Mouse (Mus musculus): Measurements from ENCODE around the gene Plekhg6. TPM values are rescaled to one million over a fixed set of nuclear protein-coding genes. Genes with fewer than 3 reads are reported as not detected.

Plekhg6 gene
- polyA plus RNA-seq, 1 experiment: 0.45 TPM

DNA sequence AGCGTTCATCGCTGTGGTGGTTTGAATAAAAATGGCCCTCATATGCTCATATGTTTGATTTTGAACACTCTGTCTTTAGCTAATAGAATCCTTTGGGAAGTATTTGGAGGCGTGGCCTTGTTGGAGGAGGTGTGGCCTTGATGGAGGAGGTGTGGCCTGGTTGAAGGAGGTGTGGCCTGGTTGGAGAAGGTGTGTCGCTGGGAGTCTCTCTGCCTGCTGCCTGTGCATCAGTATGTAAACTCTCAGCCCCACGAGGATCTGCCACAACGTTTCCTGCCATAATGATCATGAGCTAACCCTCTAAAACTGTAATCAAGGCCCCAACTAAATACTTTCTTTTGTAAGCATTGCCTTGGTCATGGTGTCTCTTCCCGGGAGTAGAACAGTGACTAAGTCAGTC, 26.6 kb upstream of the Plekhg6 start:
- no peaks in the 10 kb centered on the region; the same call in 1 of the 2 replicates for H3K4me1 ChIP-seq (ENCODE audit: control insufficient read depth, insufficient read depth, low read length)
- no peak for TF ChIP-seq POLR2A (IDR thresholded peaks at IDR 0.05; ENCODE audit: borderline replicate concordance, control insufficient read depth, low read depth, low read length)
- no peak for TF ChIP-seq CTCF (IDR thresholded peaks at IDR 0.05; ENCODE audit: control insufficient read depth, insufficient read depth, low read length)
- H3K27ac ChIP-seq (ENCODE audit: control insufficient read depth, insufficient read depth, low read depth, low read length, poor library complexity): no peak overlapping the region
- H3K4me3 ChIP-seq (replicated peaks; ENCODE audit: control insufficient read depth, low read depth, low read length): no peak overlapping the region
- 80% methylated on average over 7 of the region's 7 CpGs for WGBS

DNA sequence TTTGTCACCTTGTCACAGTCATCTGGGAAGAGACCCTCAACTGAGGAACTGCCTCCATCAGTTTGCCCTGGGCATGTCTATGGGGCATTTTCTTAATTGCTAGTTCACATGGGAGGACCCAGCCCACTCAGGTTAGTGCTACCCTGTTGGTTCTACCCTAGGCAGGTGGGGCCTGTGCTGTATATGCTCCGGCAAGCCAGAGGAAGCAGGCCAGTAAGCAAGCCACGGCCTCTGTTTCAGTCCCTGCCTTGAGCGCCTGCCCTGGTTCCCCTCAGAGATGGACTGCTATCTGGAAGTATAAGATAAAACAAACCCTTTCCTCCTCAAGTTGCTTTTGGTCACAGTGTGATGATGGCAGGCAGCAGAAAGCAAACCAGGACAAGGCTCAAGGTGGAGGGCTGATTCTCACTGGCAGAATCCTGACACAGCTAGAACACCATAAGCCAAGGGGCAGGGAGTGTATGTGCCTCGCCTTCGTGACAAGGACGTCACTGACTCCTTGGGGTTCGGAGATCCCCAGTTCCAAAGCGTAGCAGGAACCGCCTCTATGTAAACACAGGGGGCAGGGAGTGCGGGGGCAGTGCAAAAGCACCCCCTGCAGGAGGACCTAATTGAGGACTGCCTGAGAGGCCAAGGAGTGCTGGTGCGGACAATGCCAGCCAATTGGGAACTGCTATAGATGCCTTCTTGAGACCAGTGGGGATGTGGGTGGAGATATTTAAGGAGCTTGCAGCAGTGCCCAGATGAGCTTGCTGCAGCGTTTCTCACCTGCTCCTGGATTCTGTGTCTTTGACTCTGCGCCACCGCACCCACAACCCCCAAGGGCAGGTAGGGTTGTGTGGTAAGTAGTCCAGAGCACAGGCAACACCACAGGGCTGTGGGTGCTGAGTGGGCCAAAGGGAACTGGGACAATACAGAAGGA, 25.1 kb upstream of the Plekhg6 start:
- 76% methylated on average over 14 of the region's 14 CpGs for WGBS
- TF ChIP-seq CTCF (IDR thresholded peaks at IDR 0.05; ENCODE audit: control insufficient read depth, insufficient read depth, low read length) (no peak), POLR2A (IDR thresholded peaks at IDR 0.05; ENCODE audit: borderline replicate concordance, control insufficient read depth, low read depth, low read length) (no peak)
- H3K4me3 ChIP-seq (replicated peaks; ENCODE audit: control insufficient read depth, low read depth, low read length): no peak overlapping the region
- H3K27ac ChIP-seq (ENCODE audit: control insufficient read depth, insufficient read depth, low read depth, low read length, poor library complexity): no peak overlapping the region
- H3K4me1 ChIP-seq (ENCODE audit: control insufficient read depth, insufficient read depth, low read length): no peaks in the 10 kb centered on the region; the same call in 1 of the 2 replicates

DNA sequence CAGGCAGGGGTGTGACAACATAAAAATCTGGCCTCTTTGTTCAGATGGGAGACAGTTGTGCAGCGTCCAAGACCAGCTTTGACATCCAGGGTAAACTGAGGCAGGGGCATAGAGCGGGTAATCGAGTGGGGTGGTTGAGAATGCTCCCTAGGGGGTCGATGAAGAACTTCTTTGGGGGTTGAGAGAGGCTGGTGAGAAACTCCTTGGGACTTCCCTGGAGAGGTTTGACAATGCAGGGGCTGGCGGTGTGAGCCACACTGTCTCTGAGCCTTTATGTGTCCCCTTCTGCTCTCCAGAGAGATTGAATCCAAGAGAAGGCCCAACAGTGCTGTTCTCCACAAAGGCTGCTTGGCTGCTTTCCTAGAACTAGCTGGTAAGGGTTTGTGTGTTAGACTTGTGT, 9.3 kb upstream of the Plekhg6 start:
- H3K27ac ChIP-seq (ENCODE audit: control insufficient read depth, insufficient read depth, low read depth, low read length, poor library complexity): no peak overlapping the region
- TF ChIP-seq CTCF (IDR thresholded peaks at IDR 0.05; ENCODE audit: control insufficient read depth, insufficient read depth, low read length) (no peak), POLR2A (IDR thresholded peaks at IDR 0.05; ENCODE audit: borderline replicate concordance, control insufficient read depth, low read depth, low read length) (no peak)
- H3K4me1 ChIP-seq (ENCODE audit: control insufficient read depth, insufficient read depth, low read length): no peaks in the 10 kb centered on the region
- no peak overlapping the region for H3K4me3 ChIP-seq (replicated peaks; ENCODE audit: control insufficient read depth, low read depth, low read length)
- WGBS: 79% methylated on average over 5 of the region's 5 CpGs

DNA sequence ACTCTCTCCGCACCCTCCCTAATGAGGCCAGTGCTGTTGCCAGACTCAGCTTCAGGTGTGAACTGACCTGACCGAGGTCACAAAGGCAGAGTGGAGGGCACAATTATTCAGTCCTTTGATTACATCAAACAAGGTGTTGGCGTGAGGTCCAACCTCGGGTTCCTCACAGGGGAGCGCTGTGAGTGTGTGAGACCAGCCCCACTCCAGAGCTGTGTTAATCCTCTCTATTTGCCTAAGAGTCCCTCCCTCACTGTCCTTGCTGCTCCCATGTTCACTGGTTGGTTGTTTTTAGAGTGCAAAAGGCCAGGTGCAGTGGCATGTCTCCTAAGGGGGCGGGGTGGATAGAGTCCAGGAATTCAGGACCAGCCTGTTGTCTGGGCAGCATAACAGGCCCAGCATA, 5.5 kb upstream of the Plekhg6 start:
- WGBS: 73% methylated on average over 6 of the region's 6 CpGs
- Histone ChIP-seq H3K4me1 (ENCODE audit: control insufficient read depth, insufficient read depth, low read length) (no peaks in the 10 kb centered on the region), H3K4me3 (replicated peaks; ENCODE audit: control insufficient read depth, low read depth, low read length) (no peak overlapping the region), H3K27ac (ENCODE audit: control insufficient read depth, insufficient read depth, low read depth, low read length, poor library complexity) (no peak overlapping the region)
- TF ChIP-seq CTCF (IDR thresholded peaks at IDR 0.05; ENCODE audit: control insufficient read depth, insufficient read depth, low read length) (no peak), POLR2A (IDR thresholded peaks at IDR 0.05; ENCODE audit: borderline replicate concordance, control insufficient read depth, low read depth, low read length) (no peak)

DNA sequence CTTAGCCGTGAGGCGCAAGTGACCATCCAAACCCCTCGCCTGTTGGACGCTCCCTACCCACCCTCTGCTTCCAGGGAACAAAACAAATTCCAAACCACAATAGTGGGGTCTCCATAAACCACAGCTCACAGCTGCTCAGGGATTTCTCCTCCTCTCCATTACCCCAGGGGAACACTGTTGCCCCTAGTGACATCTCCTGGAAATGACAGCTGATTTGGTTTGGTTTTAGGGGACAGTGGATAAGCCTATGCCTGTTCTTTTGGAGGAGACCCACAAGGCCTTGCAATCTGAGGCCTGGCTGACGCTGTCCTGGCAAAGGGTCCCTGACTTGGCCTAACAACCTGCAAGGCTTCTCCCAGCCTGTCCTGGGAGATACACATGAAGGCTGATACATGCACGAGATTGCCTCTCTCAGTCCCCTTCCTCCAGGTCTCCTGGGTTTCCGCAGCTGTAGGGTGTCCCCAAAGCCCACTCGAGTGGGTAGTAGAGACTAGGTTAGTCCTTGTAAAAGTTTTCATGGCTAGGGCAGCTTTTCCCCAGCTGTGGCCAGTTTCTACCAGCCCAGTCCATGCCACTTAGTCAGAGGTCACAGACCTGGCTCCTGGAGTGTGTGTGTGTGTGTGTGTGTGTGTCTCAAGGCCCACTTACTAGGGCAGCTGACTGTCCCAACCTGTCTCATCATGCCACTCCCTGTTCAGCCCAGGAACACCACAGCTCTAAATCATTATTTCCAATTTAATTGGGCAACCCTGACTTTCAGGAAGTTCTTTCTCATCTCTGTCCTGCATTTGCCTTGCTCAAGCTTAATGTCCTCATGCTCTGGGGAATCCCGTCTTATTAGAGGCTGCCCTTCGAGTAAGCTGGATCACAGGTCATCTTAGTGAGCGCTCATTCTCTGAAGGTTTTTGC, 4.7 kb upstream of the Plekhg6 start:
- TF ChIP-seq POLR2A (IDR thresholded peaks at IDR 0.05; ENCODE audit: borderline replicate concordance, control insufficient read depth, low read depth, low read length): no peak
- no peak for TF ChIP-seq CTCF (IDR thresholded peaks at IDR 0.05; ENCODE audit: control insufficient read depth, insufficient read depth, low read length)
- WGBS: 67% methylated on average over 11 of the region's 11 CpGs
- H3K27ac ChIP-seq (ENCODE audit: control insufficient read depth, insufficient read depth, low read depth, low read length, poor library complexity): no peak overlapping the region
- no peaks in the 10 kb centered on the region for H3K4me1 ChIP-seq (ENCODE audit: control insufficient read depth, insufficient read depth, low read length)
- H3K4me3 ChIP-seq (replicated peaks; ENCODE audit: control insufficient read depth, low read depth, low read length): no peak overlapping the region

DNA sequence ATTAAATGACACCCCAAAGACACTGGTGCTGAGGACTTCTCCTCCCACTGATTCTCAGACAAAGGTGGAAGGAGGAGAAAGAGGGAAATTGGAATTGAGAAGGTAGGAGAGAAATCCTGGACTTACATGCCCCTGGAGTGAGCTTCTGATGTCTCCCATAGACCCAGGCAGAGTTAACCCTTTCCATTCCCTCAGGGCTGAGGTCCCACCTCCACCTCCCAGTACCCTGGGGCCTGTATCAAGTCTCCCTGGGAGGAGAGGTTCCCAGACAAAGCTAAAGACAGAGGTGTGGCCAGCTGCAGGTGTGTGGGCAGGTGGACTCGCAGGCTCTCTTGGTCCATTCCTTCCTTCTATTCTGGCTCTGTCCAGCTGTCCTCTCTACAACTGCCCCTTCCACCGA, 1.4 kb upstream of the Plekhg6 start:
- 79% methylated on average over 2 of the region's 2 CpGs for WGBS
- TF ChIP-seq POLR2A (IDR thresholded peaks at IDR 0.05; ENCODE audit: borderline replicate concordance, control insufficient read depth, low read depth, low read length): no peak
- TF ChIP-seq CTCF (IDR thresholded peaks at IDR 0.05; ENCODE audit: control insufficient read depth, insufficient read depth, low read length): no peak
- no peaks in the 10 kb centered on the region; the same call in 1 of the 2 replicates for H3K4me1 ChIP-seq (ENCODE audit: control insufficient read depth, insufficient read depth, low read length)
- no peak overlapping the region for H3K4me3 ChIP-seq (replicated peaks; ENCODE audit: control insufficient read depth, low read depth, low read length)
- H3K27ac ChIP-seq (ENCODE audit: control insufficient read depth, insufficient read depth, low read depth, low read length, poor library complexity): no peak overlapping the region; the same call in 1 of the 2 replicates

DNA sequence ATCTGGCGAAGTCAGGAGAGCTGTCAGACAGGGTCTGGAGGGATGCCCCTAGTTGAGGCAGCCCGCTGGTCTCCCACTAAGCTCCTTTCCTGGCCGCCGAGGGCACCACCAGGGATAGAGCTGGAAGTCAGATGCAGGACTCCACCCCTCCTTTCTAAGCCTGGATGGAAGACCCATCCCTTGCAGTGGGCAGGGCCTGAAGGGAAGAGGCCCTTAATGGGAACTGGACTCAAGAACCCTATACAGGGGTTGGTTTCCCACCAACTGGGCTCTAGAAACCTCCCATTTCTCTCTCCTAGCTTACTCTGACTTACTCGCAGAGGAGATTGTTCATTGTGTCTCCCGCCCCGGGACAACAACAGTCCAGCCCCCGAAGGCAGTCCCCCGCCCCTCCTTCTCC, 812 bp downstream of the Plekhg6 start:
- no peak overlapping the region for H3K27ac ChIP-seq (ENCODE audit: control insufficient read depth, insufficient read depth, low read depth, low read length, poor library complexity)
- WGBS: 34% methylated on average over 9 of the region's 9 CpGs
- TF ChIP-seq POLR2A (IDR thresholded peaks at IDR 0.05; ENCODE audit: borderline replicate concordance, control insufficient read depth, low read depth, low read length): no peak
- no peak for TF ChIP-seq CTCF (IDR thresholded peaks at IDR 0.05; ENCODE audit: control insufficient read depth, insufficient read depth, low read length)
- H3K4me3 ChIP-seq (replicated peaks; ENCODE audit: control insufficient read depth, low read depth, low read length): no peak overlapping the region
- no peaks in the 10 kb centered on the region; the same call in 1 of the 2 replicates for H3K4me1 ChIP-seq (ENCODE audit: control insufficient read depth, insufficient read depth, low read length)

DNA sequence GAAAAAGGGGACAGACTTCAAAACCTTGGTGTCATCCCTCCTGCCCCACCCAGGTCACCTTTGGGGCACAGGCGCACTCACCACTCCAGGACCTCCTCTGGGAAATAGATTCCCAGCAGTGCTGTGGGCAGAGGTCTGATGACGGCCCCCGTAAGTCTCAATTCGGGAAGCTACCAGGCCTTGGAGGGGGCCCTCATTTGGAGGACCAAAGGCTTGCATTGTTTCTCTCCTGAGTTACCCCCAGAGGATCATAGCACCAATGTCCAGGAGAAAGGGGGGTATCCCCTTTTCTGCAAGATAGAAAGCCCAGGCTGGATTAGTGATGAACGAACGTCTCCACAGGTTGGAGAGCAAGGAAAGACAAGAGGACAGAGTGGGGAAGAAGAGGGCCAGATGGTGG, 2.0 kb downstream of the Plekhg6 start:
- Histone ChIP-seq H3K4me1 (ENCODE audit: control insufficient read depth, insufficient read depth, low read length) (no peaks in the 10 kb centered on the region; the same call in 1 of the 2 replicates), H3K27ac (ENCODE audit: control insufficient read depth, insufficient read depth, low read depth, low read length, poor library complexity) (no peak overlapping the region), H3K4me3 (replicated peaks; ENCODE audit: control insufficient read depth, low read depth, low read length) (no peak overlapping the region)
- no peak for TF ChIP-seq POLR2A (IDR thresholded peaks at IDR 0.05; ENCODE audit: borderline replicate concordance, control insufficient read depth, low read depth, low read length)
- no peak for TF ChIP-seq CTCF (IDR thresholded peaks at IDR 0.05; ENCODE audit: control insufficient read depth, insufficient read depth, low read length)
- 61% methylated on average over 6 of the region's 6 CpGs for WGBS

Measured in bone marrow, adult 2 months (tissue).